Mouse (Mus musculus) naive thymus-derived CD4-positive, alpha-beta T cell, adult 2 months (primary cell): ENCODE data around the gene Cspg5.

Experiments used
- DNase-seq: peaks from one replicate; pipeline ENCODE4 v3.0.0-alpha.2; 2011; ENCODE audit warnings: low read depth

Gene Cspg5

DNA sequence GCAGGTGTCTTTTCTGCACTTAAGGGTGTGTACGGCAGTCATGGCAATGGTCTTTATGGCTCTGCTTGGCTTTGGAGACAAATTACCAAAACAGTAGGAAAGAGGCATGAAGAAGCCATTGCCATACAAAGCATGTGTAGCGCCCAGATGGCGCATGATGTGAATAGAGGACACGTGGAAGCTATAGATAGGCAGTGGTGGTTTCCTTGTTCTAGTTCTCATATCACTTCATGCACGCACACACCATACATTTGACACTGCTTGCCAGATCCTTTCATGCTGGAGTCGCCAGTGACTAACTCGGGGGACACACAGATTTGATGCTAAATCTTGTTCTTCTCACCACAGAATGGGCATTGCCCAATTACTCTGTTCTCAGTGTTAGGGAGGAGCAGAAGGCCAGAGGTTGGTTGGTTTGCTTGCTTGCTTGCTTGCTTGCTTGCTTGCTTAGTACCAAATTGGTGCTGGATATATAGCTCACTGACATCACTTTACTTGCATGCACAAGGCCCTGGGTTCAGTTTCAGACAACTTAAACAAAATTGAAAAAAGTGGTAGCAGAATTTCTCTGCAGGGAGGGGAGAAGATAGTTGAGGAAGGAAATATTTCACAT is at the start of gene Cspg5:
Gene Cspg5 (plus strand): TSS at position 563 of the 613 bp plus-strand sequence.
- DNase-seq: no peak

DNA sequence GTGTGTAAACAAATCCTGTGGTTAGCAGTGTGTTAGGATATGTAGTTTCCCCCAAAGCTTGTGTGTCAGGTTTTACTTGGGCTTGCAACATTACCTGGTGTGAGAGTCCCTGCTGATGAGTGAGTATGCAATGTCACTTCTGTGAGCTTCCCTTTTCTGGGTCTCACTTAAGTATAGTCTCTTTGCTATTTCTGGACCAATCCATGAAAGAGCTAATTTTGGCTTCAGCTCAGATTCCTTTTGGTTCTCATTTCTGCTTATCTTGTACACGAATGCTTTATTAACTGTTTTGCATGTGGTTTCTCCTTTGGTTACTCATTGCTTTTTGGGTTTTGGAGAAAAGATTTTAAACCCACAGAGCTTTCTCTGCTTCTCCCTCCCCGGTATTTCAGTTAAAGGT is 43.7 kb upstream of the Cspg5 start:
- DNase-seq: no peak

- no peak for DNase-seq
These were observed 37.8 kb upstream of the Cspg5 start for GRCm38 (mm10) chr9:110205526-110206404.

DNA sequence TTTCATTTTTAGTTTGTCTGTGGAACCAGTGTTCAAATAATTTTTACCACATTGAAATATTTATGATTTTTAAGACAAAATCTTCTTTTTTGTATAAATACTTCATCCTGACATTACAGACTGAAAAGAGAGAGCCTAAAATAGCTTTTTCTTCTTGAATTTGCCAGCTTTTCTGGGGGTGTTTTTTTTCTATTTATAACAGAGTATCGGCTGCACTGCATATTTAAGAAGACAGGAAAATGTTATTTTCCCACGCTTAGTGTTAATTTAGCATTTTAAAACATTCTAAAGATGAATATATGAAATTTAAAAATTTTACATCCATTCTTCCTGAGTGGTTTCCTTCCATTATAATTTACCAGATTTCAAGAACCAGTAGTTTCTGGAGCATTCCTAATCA is 37.1 kb upstream of the Cspg5 start:
- no peak for DNase-seq

- DNase-seq: no peak
These were observed 35.3 kb upstream of the Cspg5 start for GRCm38 (mm10) chr9:110208265-110208664.

DNA sequence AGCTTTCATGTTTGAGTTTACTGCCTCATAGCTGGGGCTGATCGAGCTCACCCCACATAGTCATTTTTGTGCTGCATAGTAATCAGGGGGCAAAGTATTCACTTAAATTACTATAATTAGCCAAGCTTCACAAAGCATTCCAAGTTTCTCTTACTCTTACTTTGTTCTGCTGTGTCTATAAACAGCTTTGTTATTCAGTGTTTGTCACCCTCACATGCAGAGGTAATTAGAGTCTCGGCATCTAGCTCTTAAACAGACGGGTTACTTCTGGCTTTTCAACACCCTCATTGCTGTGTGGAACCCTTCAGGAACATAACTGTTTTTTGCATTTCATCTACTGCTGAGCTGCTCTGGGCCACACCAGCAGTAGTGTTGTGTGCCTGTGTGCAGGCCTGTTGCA is 34.6 kb upstream of the Cspg5 start:
- DNase-seq: no peak

- DNase-seq: no peak
These were observed 19.3 kb upstream of the Cspg5 start for GRCm38 (mm10) chr9:110224273-110224672.

DNA sequence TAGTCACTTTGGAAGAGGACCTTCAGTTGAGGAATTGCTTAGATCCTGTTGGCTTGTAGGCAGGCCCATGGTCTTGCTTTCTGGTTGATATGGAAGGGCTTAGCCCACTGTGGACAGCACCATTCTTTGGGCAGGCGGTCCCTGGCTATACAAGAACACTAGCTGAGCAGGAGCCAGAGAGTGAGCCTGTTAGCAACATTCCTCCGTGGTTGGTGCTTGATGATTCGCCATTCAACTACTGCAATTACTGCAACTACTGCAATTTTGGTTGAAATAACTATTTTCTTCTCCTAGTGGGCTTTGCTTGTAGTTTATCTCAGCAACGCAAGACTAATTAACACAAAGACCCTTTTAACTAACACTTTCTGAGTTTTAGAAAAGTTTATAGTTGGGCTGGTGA is 17.4 kb upstream of the Cspg5 start:
- DNase-seq: no peak

DNA sequence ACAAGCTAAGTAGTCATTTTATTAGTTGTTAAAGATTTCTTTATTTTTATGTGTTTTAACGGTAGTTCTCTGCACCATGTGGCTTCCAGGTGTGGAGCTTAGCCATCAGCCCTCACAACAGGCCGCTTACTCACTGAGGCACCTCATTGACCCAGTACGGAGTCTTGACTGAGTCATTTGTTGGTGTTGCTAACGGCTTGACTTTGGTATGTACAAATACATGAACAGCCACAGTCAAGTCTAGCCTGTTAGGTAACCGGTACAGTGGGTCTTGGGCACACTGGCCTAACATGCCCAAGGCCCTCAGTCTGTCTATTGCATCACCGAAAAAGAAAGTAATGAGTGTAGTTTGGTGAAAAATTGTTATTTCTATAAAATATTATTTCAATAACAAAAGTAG is 14.9 kb upstream of the Cspg5 start:
- DNase-seq: no peak

GRCm38 (mm10) chr9:110229112-110229511 is 14.5 kb upstream of the Cspg5 start:
- DNase-seq: no peak

- no peak for DNase-seq
These were observed 13.9 kb upstream of the Cspg5 start for GRCm38 (mm10) chr9:110229566-110230248.

DNA sequence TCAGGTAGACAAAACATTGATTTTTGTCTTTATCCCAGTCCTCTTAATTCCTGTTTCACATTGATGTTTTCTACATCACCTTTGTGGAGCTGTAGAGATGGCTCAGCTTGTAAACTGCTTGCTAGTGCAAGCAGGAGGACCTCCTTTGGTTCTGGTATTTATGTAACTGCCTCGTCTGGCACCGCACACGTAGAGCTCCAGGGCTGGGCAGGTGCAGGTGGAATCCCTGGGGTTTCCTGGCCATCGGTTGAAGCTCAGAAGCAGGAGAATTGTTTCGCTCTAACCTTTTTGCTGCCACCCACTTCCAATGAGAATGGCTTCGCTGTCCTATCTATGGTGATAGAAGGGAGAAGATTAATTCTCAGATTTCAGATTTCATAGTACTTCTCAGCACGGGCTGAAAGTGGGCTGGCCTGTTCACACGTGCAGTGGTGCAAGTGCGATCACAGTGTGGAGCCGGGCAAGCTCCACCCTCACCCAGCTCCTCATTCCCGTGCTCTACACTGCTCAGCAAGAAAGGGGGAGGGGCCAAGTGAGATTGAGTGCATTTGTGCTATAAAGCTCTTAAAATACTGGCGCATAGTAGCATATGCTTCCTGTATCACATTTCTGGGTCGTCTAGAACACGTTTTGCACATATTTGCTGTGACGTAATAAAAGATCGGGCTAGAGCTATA is 13.1 kb upstream of the Cspg5 start:
- no peak for DNase-seq

- DNase-seq: no peak
These were observed 8.6 kb upstream of the Cspg5 start for GRCm38 (mm10) chr9:110234962-110235361.

- DNase-seq: peak; percentile 11
These were observed 945 bp downstream of the Cspg5 start for GRCm38 (mm10) chr9:110244567-110244888.

DNA sequence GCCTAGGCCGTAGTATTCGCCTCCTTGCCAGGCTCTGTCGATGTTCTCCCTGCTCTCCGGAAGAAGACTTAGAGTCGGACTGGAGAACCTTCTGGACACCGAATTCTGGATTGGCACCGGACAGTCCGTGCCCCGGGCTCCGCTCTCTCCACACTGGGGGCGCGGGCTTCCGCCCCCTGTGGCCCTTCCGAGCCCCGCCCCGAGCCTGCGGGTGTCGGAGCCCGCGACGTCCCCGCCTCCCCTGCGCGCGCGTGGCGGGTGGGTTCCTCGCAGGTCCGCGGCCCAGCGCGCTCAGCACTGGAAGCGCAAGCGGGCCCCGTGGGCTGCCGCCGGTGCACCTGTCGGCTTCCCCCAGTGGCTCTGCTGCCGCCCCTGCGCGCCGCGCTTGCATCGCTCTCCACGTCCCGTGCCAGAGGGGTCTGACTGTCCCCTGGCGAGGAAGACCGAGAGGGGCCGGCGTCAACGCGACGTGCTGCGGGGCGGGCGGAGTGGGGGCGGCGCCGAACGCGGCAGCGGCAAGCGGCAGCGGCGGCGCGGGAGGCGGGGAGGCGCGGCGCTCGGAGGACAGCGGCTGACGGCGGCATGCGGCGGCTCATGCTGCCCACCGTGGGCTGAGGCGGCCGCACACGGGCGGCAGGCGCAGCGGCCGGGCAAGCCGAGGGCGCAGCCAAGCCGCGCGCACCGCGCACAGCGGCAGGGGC is 1.5 kb downstream of the Cspg5 start:
- peak; percentile 19 for DNase-seq

DNA sequence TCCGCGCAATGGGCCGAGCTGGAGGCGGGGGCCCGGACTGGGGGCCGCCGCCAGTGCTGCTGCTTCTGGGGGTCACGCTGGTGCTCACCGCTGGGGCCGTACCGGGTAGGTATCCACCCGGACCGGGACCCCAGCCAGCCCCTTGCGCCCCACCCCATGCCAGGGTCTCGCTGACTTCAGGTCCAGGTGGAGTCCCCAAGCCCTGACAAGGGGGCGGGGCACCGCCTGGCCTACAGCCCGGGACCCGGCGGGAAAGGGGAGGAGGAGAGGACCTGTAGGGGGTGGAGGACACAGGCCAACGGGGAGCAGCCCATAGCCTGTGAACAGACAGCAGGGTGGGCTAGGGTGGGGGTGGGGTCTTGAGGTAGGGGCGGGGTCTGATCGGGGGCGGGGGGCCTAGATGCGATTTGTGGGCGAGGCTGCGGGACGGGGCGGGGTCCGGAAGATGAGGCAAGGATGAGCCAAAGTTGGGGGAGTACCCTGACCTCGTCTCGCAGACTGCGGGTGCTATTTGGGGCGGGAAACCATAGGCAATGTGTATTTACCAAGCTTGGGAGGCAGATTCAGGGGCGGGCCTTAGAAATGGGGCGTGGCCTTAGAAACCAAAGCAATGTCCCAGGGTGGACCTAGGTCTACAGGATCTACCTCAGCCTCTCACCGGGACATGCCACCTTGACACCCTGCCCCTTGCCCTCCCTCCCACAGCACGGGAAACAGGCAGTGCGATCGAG is 2.2 kb downstream of the Cspg5 start:
- peak; percentile 22 for DNase-seq

DNA sequence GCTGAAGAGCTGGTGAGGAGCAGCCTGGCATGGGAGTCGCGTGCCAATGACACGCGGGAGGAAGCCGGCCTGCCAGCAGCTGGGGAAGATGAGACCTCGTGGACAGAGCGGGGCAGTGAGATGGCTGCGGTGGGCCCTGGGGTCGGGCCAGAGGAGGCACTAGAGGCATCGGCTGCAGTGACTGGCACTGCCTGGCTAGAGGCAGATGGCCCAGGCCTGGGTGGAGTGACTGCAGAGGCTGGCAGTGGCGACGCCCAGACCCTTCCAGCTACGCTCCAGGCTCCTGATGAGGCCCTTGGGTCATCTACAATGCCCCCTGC is 2.7 kb downstream of the Cspg5 start:
- no peak for DNase-seq

DNA sequence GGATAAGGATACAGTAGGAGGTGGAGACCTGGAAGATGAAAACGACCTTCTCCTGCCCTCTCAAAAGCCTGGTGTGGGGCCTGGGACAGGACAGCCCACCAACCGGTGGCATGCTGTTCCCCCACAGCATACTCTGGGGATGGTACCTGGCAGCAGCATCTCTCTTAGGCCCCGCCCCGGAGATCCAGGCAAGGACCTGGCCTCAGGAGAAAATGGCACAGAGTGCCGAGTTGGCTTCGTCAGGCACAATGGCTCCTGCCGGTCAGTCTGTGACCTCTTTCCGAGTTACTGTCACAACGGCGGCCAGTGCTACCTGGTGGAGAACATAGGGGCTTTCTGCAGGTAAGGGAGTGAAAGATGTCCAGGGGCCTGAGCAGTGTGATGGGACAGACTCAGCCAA is 3.5 kb downstream of the Cspg5 start:
- DNase-seq: no peak

DNA sequence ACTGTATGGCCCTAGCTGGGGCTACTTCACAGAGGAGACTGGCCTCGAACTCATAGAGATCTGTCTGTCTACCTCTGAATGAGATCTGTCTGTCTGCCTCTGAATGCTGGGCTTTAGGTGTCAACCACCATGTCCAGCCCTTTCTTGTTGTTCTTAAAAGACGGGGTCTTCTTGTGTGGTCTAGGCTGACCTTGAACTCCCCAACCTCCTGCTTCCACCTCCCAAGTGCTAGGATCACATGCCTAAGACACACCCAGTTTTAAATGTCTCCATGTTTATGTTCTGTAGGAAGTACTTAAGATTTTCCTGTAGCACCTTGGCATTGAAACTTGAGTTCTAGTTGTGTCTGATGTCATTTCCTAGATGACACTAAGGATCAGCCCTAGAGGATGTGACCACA is 5.3 kb downstream of the Cspg5 start:
- no peak for DNase-seq

DNA sequence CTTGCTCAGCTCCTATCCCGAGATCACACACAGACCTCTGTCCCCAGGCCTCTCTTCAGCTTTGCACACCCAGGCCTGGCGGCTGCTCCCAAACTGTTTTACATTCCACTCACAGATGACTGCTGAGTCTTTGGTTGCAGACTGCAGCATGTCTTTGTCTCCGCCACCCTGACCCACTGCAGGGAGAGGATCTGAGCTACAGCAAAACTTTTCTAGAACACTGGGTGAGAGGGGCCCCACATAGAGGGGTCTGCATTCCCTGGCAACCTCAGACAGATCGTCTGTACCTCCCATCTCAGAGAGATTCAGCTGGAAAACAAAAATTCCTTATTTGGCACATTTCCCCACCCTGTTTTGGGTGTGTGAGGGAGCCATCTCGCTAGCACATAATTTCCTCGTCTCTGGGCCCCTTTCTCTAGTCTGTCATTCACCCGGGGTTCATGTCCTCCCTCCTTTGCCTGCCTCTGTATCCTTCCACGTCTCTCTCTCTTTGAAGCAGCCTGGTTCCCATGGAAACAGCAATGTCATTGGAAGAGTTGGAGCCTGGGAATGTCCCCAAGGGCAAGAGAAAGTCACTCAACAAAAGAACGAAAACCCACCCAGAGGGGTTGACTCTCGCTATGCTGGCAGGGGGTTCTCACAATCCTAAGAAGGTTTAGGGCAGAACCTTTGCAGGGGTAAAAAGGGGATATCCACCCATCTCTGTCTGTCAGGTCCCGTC is 6.4 kb downstream of the Cspg5 start:
- DNase-seq: no peak

DNA sequence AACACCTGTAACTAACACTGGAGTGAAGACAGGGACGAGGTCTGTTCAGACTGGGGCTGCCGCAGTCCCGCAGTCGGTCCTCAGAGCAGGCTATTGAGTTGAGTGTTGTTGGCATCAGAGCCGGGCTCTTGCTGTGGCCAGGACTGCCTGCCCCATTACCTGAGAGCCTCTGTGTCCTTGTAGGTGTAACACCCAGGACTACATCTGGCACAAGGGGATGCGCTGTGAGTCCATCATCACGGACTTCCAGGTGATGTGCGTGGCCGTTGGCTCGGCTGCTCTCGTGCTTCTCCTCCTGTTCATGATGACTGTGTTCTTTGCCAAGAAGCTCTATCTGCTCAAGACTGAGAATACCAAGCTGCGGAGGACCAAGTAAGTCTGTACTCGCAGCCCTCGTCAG is 7.2 kb downstream of the Cspg5 start:
- no peak for DNase-seq
